9 mouse cellular contexts compared by ENCODE assay signal in genomic region chr4:137044516-137044915, GRCm38 (mm10). TPM values are rescaled to one million over a fixed set of nuclear protein-coding genes. Genes with fewer than 3 reads are reported as not detected.
DNase-seq lines count a peak whose midpoint lies in the region; ATAC-seq and TF ChIP-seq lines count a peak whose summit lies in the region.
"Had no signal": no experiment of that assay in that cellular context is flagged by ENCODE, and none has a peak within 500 bp of the region (broad histone marks: within the 10 kb centered on the region; RNA-seq: fewer than 3 reads in every experiment).

No protein-coding gene starts in this region.

- H3K4me3 ChIP-seq in hindbrain, embryonic 13.5 days: no peak overlapping the region
- H3K4me3 ChIP-seq in hindbrain, embryonic 10.5 days: no peak overlapping the region
- H3K4me3 ChIP-seq in hindbrain, postnatal 0 days (ENCODE audit: low read length): no peak overlapping the region
- H3K4me3 ChIP-seq: liver, embryonic 13.5 days had no signal

- 44% methylated on average over 5 of the region's 5 CpGs for WGBS in hindbrain, embryonic 13.5 days
- 45% methylated on average over 5 of the region's 5 CpGs for WGBS in hindbrain, embryonic 10.5 days
- 31% methylated on average over 5 of the region's 5 CpGs for WGBS in hindbrain, postnatal 0 days

- DNase-seq in cerebellum, postnatal 10 days: peak; percentile 18 to 49
- no peak for DNase-seq in cerebellum, adult 8-10 months
- no peak for DNase-seq in hindbrain, embryonic 10.5 days (ENCODE audit: low spot score)
- peak; percentile 75 for DNase-seq in MN1 (ENCODE audit: low spot score)
- no peak for DNase-seq in hindbrain, postnatal 0 days (ENCODE audit: low spot score)
- DNase-seq in natural killer cell, adult 2 months (ENCODE audit: low spot score in 2 of 2): no peak
- DNase-seq: liver, embryonic 13.5 days had no signal

- ATAC-seq in hindbrain, embryonic 13.5 days (ENCODE audit: low FRiP score): no peak
- ATAC-seq in hindbrain, postnatal 0 days: no peak
- ATAC-seq in granulocyte monocyte progenitor cell, adult 5-6 weeks (replicated peaks; ENCODE audit: poor library complexity, severe bottlenecking): no peak

- peaks cover 54% of the 10 kb centered on the region for H3K4me1 ChIP-seq in hindbrain, embryonic 13.5 days (replicated peaks)
- H3K4me1 ChIP-seq in hindbrain, embryonic 10.5 days (replicated peaks): peaks cover 41% of the 10 kb centered on the region
- H3K4me1 ChIP-seq in hindbrain, postnatal 0 days (ENCODE audit: insufficient read depth, low read length): peaks cover 20% of the 10 kb centered on the region

- no peaks in the 10 kb centered on the region for H3K36me3 ChIP-seq in hindbrain, embryonic 13.5 days
- H3K36me3 ChIP-seq in hindbrain, embryonic 10.5 days: no peaks in the 10 kb centered on the region
- H3K36me3 ChIP-seq in hindbrain, postnatal 0 days (ENCODE audit: insufficient read depth, low read length): no peaks in the 10 kb centered on the region
- H3K36me3 ChIP-seq: liver, embryonic 13.5 days had no signal

- H3K9me3 ChIP-seq in hindbrain, embryonic 13.5 days: no peaks in the 10 kb centered on the region
- H3K9me3 ChIP-seq in hindbrain, embryonic 10.5 days: peaks cover 3% of the 10 kb centered on the region; the same call in 1 of the 2 replicates
- H3K9me3 ChIP-seq in hindbrain, postnatal 0 days (ENCODE audit: low read length): no peaks in the 10 kb centered on the region

- TF ChIP-seq CTCF in hindbrain, postnatal 0 days (IDR thresholded peaks at IDR 0.05; ENCODE audit: low read depth): no peak

- 0 out of 2 replicates have a peak overlapping the region, but pooled peaks have one; percentile 21 for H3K9ac ChIP-seq in hindbrain, embryonic 13.5 days
- peak overlapping the region; percentile 31 for H3K9ac ChIP-seq in hindbrain, postnatal 0 days (replicated peaks; ENCODE audit: low read length)
- H3K9ac ChIP-seq: liver, embryonic 13.5 days had no signal

- H3K27me3 ChIP-seq in hindbrain, embryonic 13.5 days: peaks cover 2% of the 10 kb centered on the region; the same call in 1 of the 2 replicates
- peaks cover 2% of the 10 kb centered on the region for H3K27me3 ChIP-seq in hindbrain, embryonic 10.5 days (ENCODE audit: insufficient read depth, poor library complexity, severe bottlenecking)
- H3K27me3 ChIP-seq in hindbrain, postnatal 0 days (ENCODE audit: insufficient read depth, low read length): no peaks in the 10 kb centered on the region
- H3K27me3 ChIP-seq: liver, embryonic 13.5 days had no signal

- H3K27ac ChIP-seq in hindbrain, embryonic 13.5 days: peak overlapping the region; percentile 56
- no peak overlapping the region for H3K27ac ChIP-seq in hindbrain, embryonic 10.5 days
- H3K27ac ChIP-seq in hindbrain, postnatal 0 days: peak overlapping the region; percentile 69; the same call in 1 of the 2 replicates
- H3K27ac ChIP-seq: liver, embryonic 13.5 days had no signal

- H3K4me2 ChIP-seq in hindbrain, embryonic 13.5 days: no peak overlapping the region; the same call in 1 of the 2 replicates
- H3K4me2 ChIP-seq in hindbrain, postnatal 0 days (ENCODE audit: low read depth, low read length): peak overlapping the region; percentile 27; the same call in 1 of the 2 replicates
- H3K4me2 ChIP-seq: liver, embryonic 13.5 days had no signal

RNA-seq across cellular contexts. Expression of gene Zbtb40, which starts 4.1 kb away (rescaled TPM):
- 4.4 and 4.5 TPM in 2 replicates for polyA plus RNA-seq in hindbrain, embryonic 13.5 days (2015; fragmentation: Nextera tagmentation; extraction: Ambion mirVana)
- polyA plus RNA-seq in hindbrain, embryonic 10.5 days (2016; fragmentation: Nextera tagmentation; extraction: Ambion mirVana): 5.5 TPM in 2 replicates
- 8.2 and 9.1 TPM in 2 replicates for total RNA-seq in hindbrain, postnatal 0 days (2014; rRNA removed)
- polyA plus RNA-seq in hindbrain, postnatal 0 days (2015; fragmentation: Nextera tagmentation; extraction: Ambion mirVana): 1.6 and 1.9 TPM in 2 replicates
- total RNA-seq in granulocyte monocyte progenitor cell, adult 5-6 weeks (2014; fragmentation: Nextera tagmentation): 4.0 and 5.4 TPM in 2 replicates
- total RNA-seq in granulocyte monocyte progenitor cell, adult 5-6 weeks (2017): 4.4 and 6.9 TPM in 2 replicates

Comparison
In these comparisons a context has a peak if more than half of its experiments do, and no peak if none do; other contexts are left out.
1. DNase-seq: peak in cerebellum, postnatal 10 days (2 of 2) and MN1 (single experiment); none in cerebellum, adult 8-10 months (single experiment), hindbrain, embryonic 10.5 days (single experiment), hindbrain, postnatal 0 days (single experiment) and natural killer cell, adult 2 months (0 of 2).